Mouse (Mus musculus) ES-Bruce4 (cell line): ENCODE measurements around the gene Fam228b. TPM values are rescaled to one million over a fixed set of nuclear protein-coding genes. Genes with fewer than 3 reads are reported as not detected.
"Not testable (repeated sequence)": the region's sequence is repeated elsewhere in the genome, so short reads cannot be mapped to it uniquely, and the experiment has no call there.

Source experiments
- H3K27ac ChIP-seq: 2 replicates; pipeline ENCODE4 v1.5.1; 2012; ENCODE audit warnings: low read length, inconsistent platforms; ENCODE audit not compliant: insufficient read depth
- H3K27me3 ChIP-seq: 2 replicates; pipeline ENCODE4 v1.6.1; 2012; ENCODE audit warnings: mild to moderate bottlenecking, low read length, inconsistent platforms; ENCODE audit not compliant: control insufficient read depth, poor library complexity, insufficient read depth, severe bottlenecking
- H3K36me3 ChIP-seq: 2 replicates; pipeline ENCODE4 v1.6.1; 2012; ENCODE audit warnings: inconsistent platforms, mild to moderate bottlenecking, low read length, moderate library complexity; ENCODE audit not compliant: control insufficient read depth, poor library complexity, insufficient read depth, severe bottlenecking
- H3K4me1 ChIP-seq: one replicate; pipeline ENCODE4 v1.8.1; 2011; ENCODE audit warnings: low read length; ENCODE audit not compliant: control insufficient read depth, insufficient read depth
- H3K4me3 ChIP-seq: 2 replicates; pipeline ENCODE4 v1.5.1; 2011; ENCODE audit warnings: low read depth, mild to moderate bottlenecking, low read length
- H3K9ac ChIP-seq: 2 replicates; pipeline ENCODE4 v1.6.1; 2012; ENCODE audit warnings: low read depth, mild to moderate bottlenecking, inconsistent platforms; ENCODE audit not compliant: poor library complexity, severe bottlenecking
- H3K9me3 ChIP-seq: replicated peaks from 2 replicates; pipeline ENCODE4 v1.6.1; 2012; ENCODE audit warnings: mild to moderate bottlenecking, low read length, inconsistent platforms; ENCODE audit not compliant: control insufficient read depth, poor library complexity, insufficient read depth, severe bottlenecking
- CTCF ChIP-seq: IDR thresholded peaks from one replicate; pipeline ENCODE4 v1.8.1; 2011; ENCODE audit warnings: low read depth, low read length
- EP300 ChIP-seq: IDR thresholded peaks from 2 replicates; pipeline ENCODE4 v1.6.1; 2011; ENCODE audit warnings: low read depth, low read length; ENCODE audit not compliant: insufficient read depth
- POLR2A ChIP-seq: IDR thresholded peaks from one replicate; pipeline ENCODE4 v1.8.1; 2011; ENCODE audit warnings: low read length; ENCODE audit not compliant: insufficient read depth
- polyA plus RNA-seq: library from polyadenylated mRNA; stranded (reverse); fragments of >200 nt; gene quantifications from 2 replicates; pipeline ENCODE4 v1.2.4, GENCODE M21; 2011; ENCODE audit warnings: low read depth; ENCODE audit not compliant: missing spikeins, insufficient read depth, insufficient read length

The Fam228b gene
- polyA plus RNA-seq, 1 experiment, result 4.7 TPM

- no peaks in the 10 kb centered on the region for H3K4me1 ChIP-seq
- no peaks in the 10 kb centered on the region for H3K9me3 ChIP-seq
- no peaks in the 10 kb centered on the region for H3K36me3 ChIP-seq
- no peaks in the 10 kb centered on the region for H3K27me3 ChIP-seq
- H3K27ac ChIP-seq, result no peak overlapping the region
- no peak overlapping the region for H3K4me3 ChIP-seq
- TF ChIP-seq CTCF (no peak), EP300 (no peak), POLR2A (no peak)
- H3K9ac ChIP-seq, result no peak overlapping the region
These were observed 12.0 kb downstream of the Fam228b start for GRCm38 (mm10) chr12:4757060-4757459.

GRCm38 (mm10) chr12:4754451-4754850 lies 14.6 kb downstream of the Fam228b start:
- not testable (repeated sequence) for H3K4me3 ChIP-seq, H3K36me3 ChIP-seq, H3K27ac ChIP-seq, H3K4me1 ChIP-seq, H3K9me3 ChIP-seq, H3K9ac ChIP-seq, H3K27me3 ChIP-seq

GRCm38 (mm10) chr12:4744486-4744885 lies 24.6 kb downstream of the Fam228b start:
- H3K27me3 ChIP-seq, result no peaks in the 10 kb centered on the region
- H3K9ac ChIP-seq, result no peak overlapping the region
- H3K4me3 ChIP-seq, result no peak overlapping the region
- H3K36me3 ChIP-seq, result no peaks in the 10 kb centered on the region
- no peaks in the 10 kb centered on the region for H3K4me1 ChIP-seq
- no peak overlapping the region for H3K27ac ChIP-seq
- TF ChIP-seq POLR2A (no peak), EP300 (no peak), CTCF (no peak)
- no peaks in the 10 kb centered on the region for H3K9me3 ChIP-seq

GRCm38 (mm10) chr12:4742183-4742582 lies 26.9 kb downstream of the Fam228b start:
- Histone ChIP-seq H3K4me3 (no peak overlapping the region), H3K9ac (no peak overlapping the region), H3K9me3 (no peaks in the 10 kb centered on the region), H3K4me1 (no peaks in the 10 kb centered on the region), H3K36me3 (no peaks in the 10 kb centered on the region), H3K27me3 (no peaks in the 10 kb centered on the region), H3K27ac (no peak overlapping the region)
- TF ChIP-seq CTCF (no peak), EP300 (no peak), POLR2A (no peak)

- H3K9ac ChIP-seq, result no peak overlapping the region
- TF ChIP-seq EP300 (no peak), POLR2A (no peak), CTCF (no peak)
- H3K9me3 ChIP-seq, result no peaks in the 10 kb centered on the region
- no peaks in the 10 kb centered on the region for H3K4me1 ChIP-seq
- H3K36me3 ChIP-seq, result no peaks in the 10 kb centered on the region
- no peaks in the 10 kb centered on the region for H3K27me3 ChIP-seq
- no peak overlapping the region for H3K4me3 ChIP-seq
- H3K27ac ChIP-seq, result no peak overlapping the region
These were observed 28.2 kb downstream of the Fam228b start for GRCm38 (mm10) chr12:4740823-4741222.

- H3K36me3 ChIP-seq, result no peaks in the 10 kb centered on the region
- TF ChIP-seq CTCF (no peak), POLR2A (no peak), EP300 (no peak)
- H3K9ac ChIP-seq, result no peak within 1 kb of the TSS
- no peaks in the 10 kb centered on the region for H3K27me3 ChIP-seq
- no peaks in the 10 kb centered on the region for H3K4me1 ChIP-seq
- H3K4me3 ChIP-seq, result no peak within 1 kb of the TSS
- H3K27ac ChIP-seq, result no peak within 1 kb of the TSS
- H3K9me3 ChIP-seq, result no peaks in the 10 kb centered on the region
These were observed 31.0 kb downstream of the Fam228b start, which contains the start of gene Fam228a for GRCm38 (mm10) chr12:4738031-4738576. Gene Fam228a, minus strand, starts transcription at chr12:4738430.
